Mouse (Mus musculus) left cerebral cortex, postnatal 10 days (tissue): ENCODE measurements around the gene Clstn1. TPM values are rescaled to one million over a fixed set of nuclear protein-coding genes. Genes with fewer than 3 reads are reported as not detected.

ENCODE experiments used
- DNase-seq, 2 experiments: peaks; one replicate each; pipeline ENCODE4 v3.0.0; 2021 to 2022; ENCODE audit warnings: low spot score in 2 of 2, mixed read lengths in 1 of 2; ENCODE audit errors: extremely low spot score in 1 of 2
- intact Hi-C: fragments of 180-260 bp; cut with DNase I; formaldehyde crosslinking; loops from one replicate; pipeline ENCODE4 v1.15.1; 2025
- total RNA-seq, 2 experiments: library from RNA; stranded (reverse); gene quantifications; 2 replicates each; pipeline ENCODE4 v1.2.3; 2021

Clstn1 gene
- total RNA-seq, 2 experiments from 2014 or later, result 909 to 940 TPM

DNA sequence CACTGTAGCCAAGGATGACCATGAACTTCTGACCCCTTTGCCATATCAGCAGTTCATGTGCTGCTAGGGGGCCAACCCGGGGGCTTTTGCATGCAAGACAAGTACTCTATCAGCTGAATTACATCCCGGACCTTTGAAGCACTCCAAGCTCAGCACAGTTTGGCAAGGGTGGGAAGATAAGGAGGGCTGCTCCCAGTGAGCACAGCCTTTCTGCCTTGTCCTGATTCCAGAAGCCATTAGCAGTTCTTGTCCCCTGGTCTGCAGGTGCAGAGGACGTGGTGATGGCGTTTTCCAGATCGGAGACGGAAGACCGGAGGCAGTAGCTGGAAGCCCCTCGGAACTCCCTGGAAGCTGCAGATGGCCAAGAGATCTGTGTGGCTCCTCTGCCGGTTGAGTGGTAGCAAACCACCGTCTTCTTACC is 22.3 kb upstream of the Clstn1 start:
- intact Hi-C loops, result no loop called here
- no peak for DNase-seq

DNA sequence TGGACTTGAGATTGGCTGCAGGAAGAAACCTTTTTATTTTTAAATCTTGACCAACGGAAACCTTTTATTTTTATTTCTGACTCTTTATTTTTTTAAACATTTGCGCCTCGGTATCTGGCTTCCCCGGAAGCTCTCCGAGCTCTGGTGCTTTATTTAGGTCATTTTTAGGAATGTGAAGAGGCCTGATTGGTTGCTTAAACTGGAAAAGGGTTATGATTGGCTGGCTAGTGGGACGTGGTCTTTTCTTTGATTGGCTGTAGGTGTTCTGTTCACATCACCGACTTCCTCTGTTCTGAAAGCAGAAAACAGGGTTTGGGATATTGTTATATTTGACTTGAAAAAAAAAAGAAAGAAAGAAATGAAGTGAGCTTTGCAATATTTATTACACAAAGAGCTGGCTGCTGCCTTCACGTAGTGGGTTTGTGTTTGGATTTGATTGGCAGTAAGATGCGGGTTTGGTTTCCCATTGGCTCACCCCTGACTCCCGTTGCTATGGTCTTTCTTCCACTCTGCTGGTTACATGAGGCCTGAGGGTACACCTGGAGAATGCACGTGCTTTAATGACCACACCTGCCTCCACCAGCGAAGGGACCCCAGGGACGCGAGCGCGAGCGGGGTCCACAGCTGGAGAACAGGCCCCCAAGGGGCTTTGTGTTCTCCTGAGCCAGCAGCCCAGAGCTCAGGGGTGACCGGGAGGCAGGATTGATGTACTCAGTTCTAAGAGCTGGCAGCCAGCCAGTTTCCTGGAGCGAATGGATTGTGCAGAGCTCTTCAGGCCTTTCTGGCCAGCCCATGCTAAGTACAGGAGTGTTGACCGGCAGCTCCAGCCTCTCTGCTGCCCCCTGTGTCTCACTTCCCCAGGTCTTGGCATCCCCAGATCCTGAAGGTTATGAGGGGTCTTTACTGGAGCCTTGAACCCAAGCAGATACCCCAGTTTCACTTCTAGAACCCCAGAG is 21.5 kb upstream of the Clstn1 start:
- intact Hi-C loops, result no loop called here
- peak; percentile 56 to 92 for DNase-seq

DNA sequence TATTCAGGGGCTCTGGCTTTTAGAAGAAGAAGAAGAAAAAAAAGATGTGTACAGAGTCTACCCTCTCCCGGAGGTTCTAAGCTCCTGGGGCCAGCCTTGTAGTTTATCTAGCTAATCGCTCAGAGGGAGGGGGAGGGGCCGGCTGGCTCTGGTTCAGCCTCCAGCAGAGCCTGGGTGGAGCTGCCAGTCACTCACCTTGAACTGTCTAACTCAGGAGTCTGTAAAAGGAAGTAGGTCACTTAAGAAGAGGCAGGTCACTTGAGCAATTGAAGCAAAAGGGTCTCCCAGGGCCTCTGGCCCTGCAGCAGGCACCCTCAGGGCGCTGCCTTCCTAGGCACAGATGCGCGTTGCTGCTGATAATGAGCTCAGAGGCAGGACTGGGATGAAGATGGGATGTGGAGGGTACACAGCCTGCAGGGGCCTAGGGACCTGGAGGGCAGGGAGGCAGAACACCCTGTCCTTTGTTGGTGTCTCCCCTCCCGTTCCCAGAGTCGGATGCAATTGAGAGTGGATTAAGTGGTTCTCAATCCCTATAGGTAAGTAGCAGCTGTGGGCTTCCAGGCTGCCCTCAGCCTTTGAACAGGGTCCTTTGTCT is 18.7 kb upstream of the Clstn1 start:
- no peak for DNase-seq
- intact Hi-C loops, result no loop called here

DNA sequence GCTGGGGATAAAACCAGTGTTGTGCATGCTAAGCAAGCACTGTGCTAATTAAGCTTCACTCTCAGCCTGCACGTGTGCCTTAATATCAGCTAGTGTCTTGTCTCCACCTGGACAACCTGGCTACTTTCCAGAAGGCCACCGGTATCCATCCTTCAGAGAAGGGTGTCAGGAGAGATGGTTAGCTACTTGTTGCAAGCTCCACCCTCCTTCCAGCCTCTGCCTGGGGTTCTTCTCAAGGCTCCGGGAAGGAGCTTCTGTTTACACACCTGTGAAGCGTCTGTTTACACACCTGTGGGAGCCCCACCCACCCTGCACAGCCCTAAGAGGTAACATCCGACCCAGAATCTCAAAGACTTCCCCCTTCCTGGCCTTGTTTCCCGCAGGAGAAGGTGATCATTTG is 17.6 kb upstream of the Clstn1 start:
- DNase-seq, result no peak
- intact Hi-C loops, result no loop called here

DNA sequence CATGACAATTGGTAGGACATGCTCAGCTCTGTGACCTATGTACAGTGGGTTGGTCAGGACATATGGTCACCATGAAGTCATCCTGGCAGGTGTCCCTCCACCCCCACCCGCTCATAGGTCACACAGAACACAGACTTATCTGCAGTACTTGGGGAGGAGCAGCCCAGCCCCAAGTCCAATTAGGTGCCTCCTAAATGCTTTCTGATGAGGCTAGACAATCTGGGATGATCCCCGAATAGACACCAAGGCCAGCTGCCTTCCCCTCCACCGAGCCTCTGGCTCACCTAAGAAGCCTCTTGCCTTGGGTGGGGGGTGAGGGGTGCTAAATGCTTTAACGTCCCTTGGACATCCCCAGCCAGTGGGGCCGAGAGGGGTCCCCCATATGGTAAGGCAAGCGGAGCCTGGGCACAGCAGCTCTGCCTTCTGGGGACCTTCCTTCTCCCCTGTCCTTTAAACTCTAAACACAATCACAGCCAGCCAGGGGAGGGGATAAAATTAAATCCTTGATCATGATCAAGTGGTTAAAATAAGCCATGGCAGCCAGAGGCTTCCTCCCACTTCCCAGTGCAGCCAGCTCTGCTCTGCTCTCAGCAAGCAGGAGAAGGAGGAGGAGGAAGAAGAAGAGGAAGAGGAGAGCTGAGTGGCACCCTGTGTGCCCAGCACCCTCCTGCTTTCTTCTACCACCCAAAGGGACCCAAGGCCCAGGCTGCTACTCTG is 16.3 kb upstream of the Clstn1 start:
- intact Hi-C loops, result no loop called here
- no peak for DNase-seq

DNA sequence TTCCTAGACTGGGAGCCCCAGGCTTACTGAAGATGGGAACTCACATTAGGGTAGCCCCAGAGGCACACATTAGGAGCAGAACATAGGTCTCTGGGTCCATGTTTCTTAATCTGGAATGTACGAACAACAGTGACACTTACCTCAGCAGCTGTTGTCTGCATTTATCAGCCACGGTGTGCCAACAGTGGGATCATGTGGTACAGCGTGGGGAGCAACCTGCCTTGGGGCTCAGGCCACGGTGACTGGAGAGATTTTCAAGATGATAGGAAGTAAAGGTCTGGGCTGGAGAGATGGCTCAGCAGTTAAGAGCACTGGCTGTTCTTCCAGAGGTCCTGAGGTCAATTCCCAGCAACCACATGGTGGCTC is 15.8 kb upstream of the Clstn1 start:
- DNase-seq, result no peak
- intact Hi-C loops, result no loop called here

DNA sequence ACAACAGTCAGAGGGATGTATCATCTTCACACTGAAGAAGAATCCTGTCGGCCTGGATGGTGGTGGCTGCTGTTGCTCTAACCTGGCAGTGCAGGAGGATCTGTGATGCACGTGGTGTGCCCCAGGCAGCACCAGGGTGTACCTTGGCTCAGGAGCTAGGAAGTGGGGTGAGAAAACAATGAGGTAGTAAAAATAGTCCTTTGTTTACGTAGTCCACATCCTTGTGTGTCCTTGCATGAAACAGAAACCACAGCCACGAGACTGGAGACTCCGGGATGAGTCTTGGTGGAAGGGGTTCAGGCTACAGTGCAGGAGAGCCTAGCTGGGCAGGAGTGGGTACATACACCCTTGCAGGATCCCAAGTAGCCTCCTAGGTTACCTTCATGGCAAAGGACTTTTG is 15.1 kb upstream of the Clstn1 start:
- intact Hi-C loops, result no loop called here

DNA sequence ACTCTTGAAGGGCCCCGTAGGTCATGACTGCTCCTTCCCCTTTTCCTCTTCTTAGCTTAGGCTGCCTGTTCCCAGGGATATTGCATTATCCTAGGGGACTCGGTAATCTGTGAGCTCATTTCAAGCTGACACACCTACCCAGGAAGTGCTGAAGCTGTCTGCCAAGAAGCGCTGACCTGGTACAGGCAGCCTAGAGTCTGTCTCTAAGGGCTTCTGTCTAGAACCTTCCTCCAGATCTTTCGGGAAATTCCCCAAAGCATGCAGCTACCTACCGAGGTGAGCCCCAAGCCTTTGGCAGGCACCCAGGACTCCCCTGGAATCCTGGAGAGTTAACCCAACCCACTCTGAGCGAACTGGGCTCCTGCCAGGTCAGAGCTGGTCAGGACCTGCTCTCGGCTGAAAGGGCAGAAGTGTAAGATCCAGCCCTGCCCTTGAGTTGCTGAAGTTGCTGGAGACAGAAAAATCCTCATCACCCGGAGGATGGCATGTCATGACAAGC is 14.6 kb upstream of the Clstn1 start:
- intact Hi-C loops, result no loop called here
- DNase-seq, result peak in 1 of 2 experiments; percentile 76

More for the DNA sequence above, 15.1 kb upstream of the Clstn1 start:
- no peak for DNase-seq

DNA sequence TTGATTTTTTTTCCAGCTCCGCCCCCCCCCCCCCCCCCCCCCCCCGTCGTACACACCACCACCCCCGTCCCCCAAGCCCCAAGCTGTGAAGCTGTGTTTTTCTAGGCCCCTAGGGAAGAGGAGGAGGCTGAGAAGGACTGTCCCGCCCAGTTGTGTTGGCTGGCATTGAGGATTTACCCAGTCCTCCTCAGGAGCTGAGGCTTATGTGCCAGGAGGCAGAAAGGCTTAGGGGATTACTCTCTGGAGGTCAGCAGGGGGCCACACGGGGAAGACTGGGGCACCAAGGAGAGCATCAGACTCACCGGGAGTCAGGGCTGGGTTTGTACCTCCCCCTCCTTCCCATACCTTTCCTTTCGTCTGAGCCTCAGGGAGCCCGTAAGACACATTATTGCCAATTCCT is 13.8 kb upstream of the Clstn1 start:
- no peak for DNase-seq
- intact Hi-C loops, result no loop called here

DNA sequence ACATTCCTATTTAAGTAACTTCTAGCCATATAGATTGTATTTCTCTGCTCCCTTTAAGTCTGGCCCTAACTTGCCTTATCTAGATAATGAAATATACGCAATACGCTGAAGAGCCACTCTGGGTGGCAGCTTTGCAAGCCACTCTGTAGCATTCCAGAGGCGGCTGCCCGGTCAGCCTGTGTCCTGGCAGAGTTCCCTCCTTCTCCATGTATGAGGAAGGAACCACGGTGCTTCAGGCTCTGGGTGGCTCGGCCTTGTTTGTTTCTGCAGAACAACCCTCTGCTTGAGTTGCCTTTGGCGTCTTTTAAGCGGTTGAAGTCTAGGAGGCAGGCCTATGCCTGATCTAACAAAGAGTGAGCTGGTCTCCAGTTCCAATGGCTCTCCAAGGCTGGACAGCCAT is 13.4 kb upstream of the Clstn1 start:
- intact Hi-C loops, result no loop called here
- no peak for DNase-seq

DNA sequence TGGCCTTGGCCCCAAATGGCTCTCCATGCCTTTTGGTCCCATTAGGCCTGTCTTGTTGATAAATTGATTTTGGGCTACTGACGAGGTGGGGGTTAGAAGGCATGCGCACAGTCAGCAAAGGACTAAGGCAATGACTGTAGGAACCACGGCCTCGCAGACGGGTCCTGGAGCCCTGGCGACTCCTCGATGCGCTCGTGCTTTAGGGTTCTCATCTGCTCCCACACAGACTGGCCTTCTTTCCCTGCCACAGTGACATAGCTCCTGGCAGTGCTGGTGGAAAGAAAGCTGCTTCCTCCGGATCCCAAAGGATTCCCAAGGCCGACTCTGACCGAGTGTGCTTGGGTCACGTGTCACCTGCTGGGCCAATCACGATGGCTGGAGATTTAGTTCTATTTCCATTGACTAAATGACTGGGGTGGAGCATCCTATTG is 11.9 kb upstream of the Clstn1 start:
- DNase-seq, result no peak
- intact Hi-C loops, result no loop called here

DNA sequence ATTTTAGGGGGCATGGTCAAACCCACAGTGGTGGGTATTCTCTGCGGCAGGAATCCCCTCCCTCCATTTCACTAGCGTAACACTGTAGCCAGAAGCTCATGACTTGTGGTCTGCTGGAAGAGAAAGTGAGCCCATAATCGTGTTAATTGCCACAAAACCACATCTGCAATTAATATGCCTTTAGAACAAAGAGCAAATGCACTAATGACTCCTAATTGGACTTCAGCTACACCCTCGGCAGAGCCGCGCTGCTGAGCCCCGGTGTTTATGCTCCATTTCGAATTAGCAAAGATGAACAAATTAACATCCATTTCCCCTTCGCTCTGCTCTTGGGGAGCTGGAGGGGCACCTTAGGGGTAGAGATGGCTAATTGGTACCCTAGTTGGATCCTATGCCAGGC is 10.2 kb upstream of the Clstn1 start:
- no peak for DNase-seq
- intact Hi-C loops, result no loop called here

DNA sequence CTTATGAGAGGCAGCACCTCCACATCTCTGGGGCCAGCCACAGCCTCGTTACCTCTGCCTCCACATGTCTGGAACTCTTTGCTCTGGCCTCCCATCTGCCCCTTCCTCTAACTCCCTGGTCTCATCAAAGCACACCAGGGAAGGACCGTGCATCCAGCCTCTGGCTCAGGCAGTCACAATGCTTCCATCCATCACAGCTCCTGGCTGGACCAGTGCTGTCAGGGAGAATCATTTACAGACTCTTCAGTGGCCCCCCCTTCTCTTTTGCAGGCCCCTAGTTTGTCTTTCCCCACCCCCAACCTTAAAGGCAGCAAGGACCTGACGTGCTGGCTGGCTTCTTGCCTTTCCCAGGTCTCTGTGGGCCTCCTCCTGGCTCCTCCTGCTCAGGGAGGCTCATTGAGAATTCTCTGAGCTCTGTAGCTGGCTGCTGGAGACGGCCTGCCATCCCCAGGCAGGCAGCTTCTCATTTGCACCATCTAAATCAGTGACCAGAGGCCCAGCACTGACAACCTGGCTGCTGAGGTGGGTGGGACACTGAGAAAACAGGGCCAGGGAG is 9.2 kb upstream of the Clstn1 start:
- intact Hi-C loops, result no loop called here
- DNase-seq, result no peak

DNA sequence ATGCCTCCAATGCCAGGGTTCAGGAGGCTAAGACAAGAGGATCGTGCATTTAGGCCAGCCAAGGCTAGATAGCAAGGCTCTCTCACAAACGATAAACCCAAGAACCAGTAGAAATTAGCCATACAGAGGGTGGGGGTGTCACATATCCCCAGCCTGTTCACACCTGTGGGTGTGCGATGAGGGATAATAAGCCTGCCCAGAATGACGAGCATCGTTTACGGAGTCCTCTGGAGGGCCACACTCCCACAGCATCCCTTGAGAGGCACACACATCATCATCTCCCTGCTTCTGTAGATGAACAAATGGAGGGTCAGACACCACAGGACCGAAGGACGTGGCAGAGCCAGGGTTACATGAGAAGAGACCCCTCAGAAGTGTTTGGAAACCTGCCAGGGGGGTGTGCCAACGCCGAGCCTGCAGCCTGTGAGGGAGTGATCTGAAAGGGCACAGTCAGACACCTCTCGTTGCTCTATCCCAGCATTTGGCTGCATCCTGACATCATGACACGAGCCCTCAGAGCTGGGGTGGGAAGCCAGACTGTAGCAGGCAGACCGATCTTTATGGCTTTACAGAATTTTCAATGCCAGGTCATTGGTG is 8.1 kb upstream of the Clstn1 start:
- DNase-seq, result no peak
- intact Hi-C loops, result no loop called here

DNA sequence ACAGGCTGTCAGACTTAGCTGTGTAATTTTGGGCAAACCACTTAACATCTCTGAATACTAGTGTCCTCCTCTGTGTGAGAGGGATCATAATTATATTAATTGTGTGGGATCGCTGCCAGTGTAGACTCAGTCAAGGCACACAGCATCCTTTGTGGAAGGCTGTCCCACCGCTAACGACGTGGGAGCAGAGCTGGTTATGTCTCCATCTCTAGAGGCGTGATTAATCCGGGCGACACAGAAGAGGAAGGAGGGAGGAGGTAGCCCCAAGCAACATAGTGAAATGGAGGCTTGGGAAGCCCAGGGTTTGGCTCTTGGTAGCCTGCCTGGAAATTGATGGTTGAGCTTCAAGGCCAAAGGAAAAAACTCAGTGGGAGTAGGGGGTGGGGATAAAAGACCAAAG is 7.4 kb upstream of the Clstn1 start:
- no peak for DNase-seq
- intact Hi-C loops, result no loop called here

DNA sequence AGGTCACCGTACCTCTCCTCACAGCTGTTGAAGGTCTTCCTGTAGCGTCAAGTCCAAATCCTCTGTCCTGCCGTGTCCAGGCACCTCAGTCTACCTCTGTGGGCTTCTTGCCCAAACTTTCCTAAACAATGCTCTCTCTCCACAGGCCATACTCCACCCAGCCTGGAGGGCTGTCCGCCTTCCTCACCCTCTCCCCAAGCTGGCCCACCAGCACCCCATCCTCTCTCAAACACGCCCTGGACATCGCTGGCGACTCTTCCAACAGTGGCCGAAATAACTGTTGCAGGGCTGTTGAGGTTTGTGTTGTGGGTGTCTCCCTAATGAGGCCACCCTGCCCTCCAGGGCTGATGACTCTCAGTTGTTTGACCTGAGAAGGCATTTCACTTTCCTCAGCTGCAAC is 1.0 kb upstream of the Clstn1 start:
- intact Hi-C loops, result no loop called here
- no peak for DNase-seq

DNA sequence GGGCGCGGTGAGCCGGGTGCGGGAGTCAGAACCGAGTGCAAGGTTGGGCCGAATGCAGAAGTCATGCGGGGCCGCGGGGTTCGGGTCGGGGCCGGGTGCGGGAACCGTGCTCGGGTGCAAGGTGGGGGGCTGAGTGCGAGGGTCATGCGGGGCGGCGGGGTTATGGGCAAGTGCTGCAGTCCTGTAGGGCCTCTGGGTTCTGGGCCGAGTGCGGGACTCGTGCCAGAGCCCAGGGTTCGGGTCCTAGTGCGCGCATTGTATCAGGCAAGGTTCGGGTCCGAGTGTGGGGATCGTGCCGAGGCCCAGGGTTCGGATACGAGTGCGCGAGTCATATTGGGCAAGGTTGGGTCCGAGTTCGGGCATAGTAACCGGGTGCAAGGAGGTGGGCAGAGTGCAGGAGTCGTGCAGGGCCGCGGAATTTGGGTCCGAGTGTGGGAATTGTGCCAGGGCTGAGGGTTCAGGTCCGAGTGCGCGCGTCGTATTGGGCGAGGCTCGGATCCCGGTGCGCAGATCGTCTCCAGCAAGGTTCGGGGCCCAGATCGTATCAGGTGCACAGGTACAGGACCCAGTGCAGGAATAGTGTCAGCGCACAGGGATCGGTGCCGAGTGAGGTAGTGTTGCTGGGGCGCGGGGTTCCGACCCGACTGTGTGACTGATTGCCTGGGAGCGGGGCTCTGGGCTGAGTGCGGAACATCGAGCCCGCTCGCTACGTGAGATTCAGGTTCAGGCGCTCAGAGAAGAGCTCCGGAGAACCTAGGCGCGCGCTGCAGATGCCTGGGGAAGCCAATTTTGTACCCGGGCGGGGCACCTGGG is 721 bp downstream of the Clstn1 start:
- intact Hi-C loops, result no loop called here
- DNase-seq, result peak; percentile 54 to 79

DNA sequence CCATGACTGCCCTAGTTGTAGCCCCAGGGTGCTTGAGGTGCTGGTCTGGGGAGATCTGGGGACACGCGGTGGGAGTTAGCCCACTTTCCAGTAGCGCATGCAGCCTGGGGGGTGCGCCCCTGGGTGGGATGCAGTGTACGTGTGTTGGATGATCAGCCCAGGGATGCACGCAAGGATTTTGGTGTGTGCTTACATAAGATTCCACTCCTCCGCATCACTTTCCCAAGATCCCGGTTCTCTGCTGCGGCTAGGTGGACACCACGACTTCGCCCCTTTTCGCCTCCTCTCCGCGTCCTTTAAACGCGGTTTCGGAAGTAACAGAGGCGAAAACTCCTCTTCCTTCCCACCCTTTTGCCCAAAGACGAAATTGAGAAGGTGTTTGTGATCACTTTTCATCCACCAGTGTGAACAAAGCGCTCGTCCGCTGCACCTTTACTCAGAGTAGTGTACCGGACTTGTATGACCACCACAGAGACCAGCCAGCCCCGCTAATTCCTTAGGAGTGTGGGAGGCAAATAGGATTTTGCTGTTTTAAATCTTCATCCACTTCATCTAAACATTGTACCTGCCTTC is 1.4 kb downstream of the Clstn1 start:
- DNase-seq, result no peak
- intact Hi-C loops, result no loop called here
